Mouse (Mus musculus) embryonic stem cell, embryonic (primary cell): ENCODE measurements around the gene Arhgef12.

Source experiments
- CTCF ChIA-PET, 4 experiments: fragments of 300-600 bp in 2 of 4; fragments of 350-600 bp in 2 of 4; sonication (Branson Sonifier 250); formaldehyde crosslinking; loops; one replicate each; lab custom pipeline; 2022; ENCODE audit warnings: inconsistent platforms in 2 of 4; lab: Charles Lee
- POLR2A ChIA-PET, 4 experiments: fragments of 300-600 bp in 2 of 4; fragments of 350-600 bp in 2 of 4; sonication (Branson Sonifier 250); formaldehyde crosslinking; loops; one replicate each; lab custom pipeline; 2022; ENCODE audit warnings: antibody characterized with exemption in 4 of 4, inconsistent platforms in 1 of 4; lab: Charles Lee

The Arhgef12 gene

GRCm38 (mm10) chr9:43116997-43117336 lies 9.9 kb upstream of the Arhgef12 start:
- POLR2A ChIA-PET = interaction anchor here (0.6 to 3.9 kb wide), 20 partner anchors 9 to 93 kb away, joined by 3 to 29 read pairs (median 6); partner anchors contain the start of genes Arhgef12 (in 3 of the 4) and Pou2f3 (in 2 of the 4)
- CTCF ChIA-PET = interaction anchor here in 2 of 4 experiments (0.8 to 1.3 kb wide), 8 partner anchors 12 to 173 kb away, joined by 3 to 4 read pairs (median 3); partner anchors contain the start of gene Grik4 (in 1 of the 2)

- CTCF ChIA-PET = interaction anchor here in 2 of 4 experiments (0.8 to 1.3 kb wide), 11 partner anchors 12 to 172 kb away, joined by 3 to 4 read pairs (median 3); partner anchors contain the start of gene Grik4 (in 1 of the 2)
- POLR2A ChIA-PET = interaction anchor here (0.6 to 3.9 kb wide), 24 partner anchors 9 to 149 kb away, joined by 3 to 29 read pairs (median 4); partner anchors contain the start of genes Arhgef12 (in 3 of the 4) and Pou2f3 (in 2 of the 4)
Observed at GRCm38 (mm10) chr9:43116134-43116996, 9.3 kb upstream of the Arhgef12 start, which contains the start of gene Tmem136. Gene Tmem136, minus strand, starts transcription at chr9:43116570.

- POLR2A ChIA-PET = interaction anchor here (0.5 to 3.9 kb wide), 22 partner anchors 8 to 149 kb away, joined by 3 to 29 read pairs (median 4); partner anchors contain the start of genes Arhgef12 (in 3 of the 4) and Pou2f3 (in 2 of the 4)
- CTCF ChIA-PET = interaction anchor here in 3 of 4 experiments (0.6 to 1.6 kb wide), 13 partner anchors 10 to 171 kb away, joined by 3 to 4 read pairs (median 3); no protein-coding TSS in a partner anchor
Observed at GRCm38 (mm10) chr9:43115431-43116133, 8.5 kb upstream of the Arhgef12 start.

GRCm38 (mm10) chr9:43114833-43115232 lies 7.8 kb upstream of the Arhgef12 start:
- POLR2A ChIA-PET = interaction anchor here in 3 of 4 experiments (0.6 to 3.9 kb wide), 11 partner anchors 7 to 96 kb away, joined by 3 to 29 read pairs (median 11); partner anchors contain the start of genes Arhgef12 (in 2 of the 3) and Pou2f3 (in 1 of the 3)
- CTCF ChIA-PET = interaction anchor here (0.5 to 1.6 kb wide), 11 partner anchors 9 to 1061 kb away, joined by 3 to 7 read pairs (median 3); no protein-coding TSS in a partner anchor

GRCm38 (mm10) chr9:43110286-43110980 lies 3.4 kb upstream of the Arhgef12 start:
- ChIA-PET POLR2A (interaction anchor here in 2 of 4 experiments (0.8 to 4.0 kb wide), 5 partner anchors 9 to 100 kb away, joined by 3 to 14 read pairs (median 3); partner anchors contain the start of gene Pou2f3 (in 1 of the 2)), CTCF (no interaction called here)

DNA sequence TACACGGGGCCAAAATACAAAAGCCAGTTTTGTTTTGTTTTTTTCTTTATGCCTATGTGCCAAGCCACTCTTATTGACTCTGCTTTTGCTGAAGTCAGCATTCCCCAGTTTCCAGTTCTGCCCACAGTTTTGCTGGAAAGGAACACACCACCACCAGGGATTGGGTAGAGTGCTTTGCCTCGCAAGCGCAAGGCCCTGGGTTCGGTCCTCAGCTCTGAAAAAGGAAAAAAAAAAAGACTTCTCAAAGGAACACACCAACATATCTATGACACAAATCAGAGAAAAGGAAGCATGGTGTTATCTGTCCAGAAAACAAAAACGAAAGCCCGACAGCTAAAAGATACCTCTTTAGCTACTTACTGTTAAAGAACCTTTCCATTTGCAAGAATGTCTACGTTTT lies 2.1 kb upstream of the Arhgef12 start:
- POLR2A ChIA-PET = interaction anchor here (0.6 to 4.0 kb wide), 12 partner anchors 7 to 1163 kb away, joined by 3 to 28 read pairs (median 4); partner anchors contain the start of genes Pou2f3 (in 1 of the 4) and Tmem136 (in 1 of the 4)

DNA sequence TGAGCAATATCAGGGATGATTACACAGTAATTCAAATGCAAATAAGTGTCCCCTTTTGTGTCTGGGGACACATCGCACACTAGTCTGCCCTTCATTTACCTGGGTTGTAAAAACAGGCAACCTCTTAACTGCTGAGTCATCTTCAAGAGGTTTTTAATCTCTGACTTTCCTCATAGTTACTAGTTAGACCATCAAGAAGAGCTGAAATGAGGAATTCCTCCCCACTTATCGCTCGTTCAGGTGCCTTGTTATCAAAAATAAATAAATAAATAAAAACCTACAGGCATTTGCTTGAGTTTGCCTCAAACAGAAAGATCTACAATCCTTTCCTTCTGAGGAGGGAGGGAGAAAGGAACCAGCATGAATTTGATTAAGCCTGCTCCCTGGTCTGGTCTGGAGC lies 1.7 kb upstream of the Arhgef12 start:
- CTCF ChIA-PET = interaction anchor here in 1 of 4 experiments (1.5 to 1.9 kb wide), 2 partner anchors 23 to 102 kb away, joined by 7 to 8 read pairs; partner anchors contain the start of gene Pou2f3
- POLR2A ChIA-PET = interaction anchor here in 2 of 4 experiments (0.6 to 4.0 kb wide), 9 partner anchors 7 to 102 kb away, joined by 3 to 28 read pairs (median 3); partner anchors contain the start of genes Pou2f3 (in 2 of the 2) and Tmem136 (in 1 of the 2)

More for the DNA sequence above, 2.1 kb upstream of the Arhgef12 start:
- CTCF ChIA-PET = no interaction called here

GRCm38 (mm10) chr9:43108081-43108480 lies 1.0 kb upstream of the Arhgef12 start:
- ChIA-PET CTCF (interaction anchor here (0.6 to 1.9 kb wide), 8 partner anchors 12 to 421 kb away, joined by 3 to 20 read pairs (median 5); partner anchors contain the start of gene Pou2f3 (in 1 of the 4)), POLR2A (interaction anchor here (0.6 to 4.0 kb wide), 22 partner anchors 8 to 980 kb away, joined by 3 to 28 read pairs (median 4); partner anchors contain the start of genes Tmem136 (in 3 of the 4) and Pou2f3 (in 2 of the 4))

GRCm38 (mm10) chr9:43107555-43107954 lies 516 bp upstream of the Arhgef12 start:
- ChIA-PET POLR2A (interaction anchor here (0.6 to 4.0 kb wide), 28 partner anchors 8 to 981 kb away, joined by 3 to 28 read pairs (median 4); partner anchors contain the start of genes Tmem136 (in 4 of the 4) and Pou2f3 (in 2 of the 4)), CTCF (interaction anchor here (0.6 to 1.9 kb wide), 11 partner anchors 13 to 420 kb away, joined by 3 to 20 read pairs (median 4); partner anchors contain the start of gene Pou2f3 (in 1 of the 4))

DNA sequence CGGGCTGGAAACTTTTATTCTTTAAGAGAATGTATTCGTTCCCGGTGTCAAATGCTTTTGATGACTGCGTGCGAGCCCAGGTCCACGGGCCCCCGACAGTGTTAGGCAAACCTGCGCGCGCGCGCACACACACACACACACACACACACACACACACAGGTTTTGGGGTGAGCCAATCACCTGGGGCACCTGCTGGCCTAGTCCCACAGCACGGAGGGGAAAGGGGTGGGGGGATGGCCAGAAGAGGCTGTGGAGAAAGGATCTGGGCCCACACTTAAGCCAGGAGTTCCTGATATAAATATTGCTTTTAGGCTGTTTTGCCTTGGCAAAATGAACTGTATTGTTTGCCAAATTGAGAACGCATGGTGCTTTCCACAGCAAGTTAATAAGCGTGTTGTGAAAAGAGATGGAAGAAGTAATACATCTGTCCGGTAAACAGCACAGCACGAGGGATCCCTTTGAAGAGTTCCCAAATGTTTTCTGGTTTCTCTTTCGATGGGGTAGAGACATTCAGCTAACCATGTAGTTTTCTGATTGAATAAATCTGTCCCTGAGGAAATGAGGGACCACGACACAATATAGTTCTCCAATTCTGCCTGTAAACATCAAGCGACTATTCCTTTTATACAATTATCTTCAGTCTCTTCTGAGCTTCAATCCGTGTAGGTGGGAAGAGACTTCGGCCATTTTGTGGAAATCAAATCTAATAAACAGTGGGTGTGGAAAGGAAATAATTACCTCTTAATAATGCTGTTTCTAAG lies 433 bp downstream of the Arhgef12 start:
- ChIA-PET CTCF (interaction anchor here (0.6 to 1.9 kb wide), 6 partner anchors 21 to 157 kb away, joined by 3 to 8 read pairs (median 4); partner anchors contain the start of gene Pou2f3 (in 1 of the 4)), POLR2A (interaction anchor here in 3 of 4 experiments (0.7 to 3.1 kb wide), 15 partner anchors 8 to 158 kb away, joined by 3 to 28 read pairs (median 5); partner anchors contain the start of gene Tmem136 (in 3 of the 3))

DNA sequence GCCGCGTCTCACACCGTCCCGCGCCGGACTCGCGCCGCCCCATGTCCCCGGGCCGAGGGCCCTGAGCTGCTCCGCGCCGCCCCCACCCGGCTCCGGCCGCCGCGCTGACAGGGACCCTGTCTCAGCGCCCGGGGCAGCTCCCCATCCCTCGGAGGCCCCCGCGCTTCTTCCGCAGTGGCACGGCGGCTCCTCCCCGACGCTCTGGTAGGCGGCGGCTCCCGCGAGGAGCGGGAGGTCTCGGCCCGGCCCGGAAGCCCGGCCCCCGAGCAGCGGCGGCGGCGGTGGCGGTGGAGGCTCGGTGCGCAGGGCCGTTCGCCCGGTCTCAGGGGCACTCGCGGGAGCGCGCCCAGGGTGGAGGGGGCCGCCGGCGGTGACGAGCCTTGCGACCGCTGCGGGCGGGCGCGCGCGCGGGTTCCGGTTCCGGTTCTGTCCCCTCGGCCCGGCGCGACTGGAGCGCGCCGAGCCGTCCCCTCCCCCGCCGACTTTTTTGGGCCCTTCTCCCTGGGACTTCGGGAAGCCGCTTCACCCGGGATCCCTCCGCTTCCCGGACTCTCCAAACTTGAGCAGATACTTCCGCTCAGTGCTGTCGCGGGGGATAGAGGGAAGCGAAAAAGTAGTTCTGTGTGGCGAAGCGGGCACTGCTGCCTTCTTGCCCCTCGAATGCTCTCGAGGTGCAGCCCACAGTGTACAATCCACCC lies 1.2 kb downstream of the Arhgef12 start:
- ChIA-PET POLR2A (interaction anchor here in 3 of 4 experiments (0.7 to 3.1 kb wide), 30 partner anchors 8 to 158 kb away, joined by 3 to 34 read pairs (median 4); partner anchors contain the start of genes Tmem136 (in 3 of the 3) and Pou2f3 (in 1 of the 3)), CTCF (interaction anchor here in 3 of 4 experiments (0.5 to 1.3 kb wide), 8 partner anchors 8 to 977 kb away, joined by 3 to 5 read pairs (median 3); partner anchors contain the start of gene Pou2f3 (in 1 of the 3))

GRCm38 (mm10) chr9:43104873-43105663 lies 2.0 kb downstream of the Arhgef12 start:
- POLR2A ChIA-PET = interaction anchor here (0.6 to 2.2 kb wide), 36 partner anchors 9 to 633 kb away, joined by 3 to 34 read pairs (median 4); partner anchors contain the start of genes Tmem136 (in 3 of the 4) and Pou2f3 (in 2 of the 4)
- CTCF ChIA-PET = interaction anchor here in 3 of 4 experiments (0.5 to 1.3 kb wide), 9 partner anchors 9 to 977 kb away, joined by 3 to 5 read pairs (median 3); partner anchors contain the start of genes Pou2f3 (in 1 of the 3) and Tmem136 (in 1 of the 3)

DNA sequence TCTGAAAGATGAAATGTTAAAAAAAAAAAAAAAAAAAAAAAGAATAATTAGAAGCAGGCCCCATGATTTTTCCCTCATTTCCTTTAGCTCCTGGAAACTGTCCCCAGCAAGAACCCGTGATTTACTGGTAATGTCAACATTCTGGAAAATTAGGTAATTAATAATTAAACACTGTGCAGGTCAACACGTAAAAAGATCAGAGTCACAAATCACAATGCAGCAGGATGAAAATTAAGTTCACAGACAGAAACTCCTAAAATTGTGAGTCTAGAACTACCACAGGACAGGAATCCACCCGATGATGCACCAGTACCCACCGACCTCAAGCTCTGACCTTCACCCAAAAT lies 2.5 kb downstream of the Arhgef12 start:
- ChIA-PET POLR2A (interaction anchor here (0.6 to 2.2 kb wide), 28 partner anchors 10 to 632 kb away, joined by 3 to 34 read pairs (median 4); partner anchors contain the start of genes Tmem136 (in 3 of the 4) and Pou2f3 (in 2 of the 4)), CTCF (interaction anchor here in 1 of 4 experiments (0.8 kb wide), 1 partner anchor 12 kb away, joined by 3 read pairs; the partner anchor contains the start of gene Tmem136)
